Mouse (Mus musculus) MEL (cell line): ENCODE data around the gene Ppp1r1c. TPM values are rescaled to one million over a fixed set of nuclear protein-coding genes. Genes with fewer than 3 reads are reported as not detected.

Source experiments
- DNase-seq: peaks from one replicate; pipeline ENCODE4 v3.0.0; 2011; ENCODE audit warnings: low read depth, low spot score
- H3K27ac ChIP-seq: 2 replicates; pipeline ENCODE4 v1.5.1; 2012; ENCODE audit warnings: low read depth, mild to moderate bottlenecking, control low read depth, low read length, moderate library complexity; ENCODE audit not compliant: control insufficient read depth
- H3K27me3 ChIP-seq, 2 experiments: fragments of 150-350 bp in 1 of 2; sonication (generic) in 1 of 2; 2 replicates each; pipeline ENCODE4 v1.6.1; 2012; ENCODE audit warnings: low read length in 2 of 2, mild to moderate bottlenecking in 2 of 2, improper control_type of control experiment in 1 of 2, moderate library complexity in 1 of 2; ENCODE audit not compliant: insufficient read depth in 2 of 2, control insufficient read depth in 1 of 2
- H3K36me3 ChIP-seq, 2 experiments: 2 replicates each; pipeline ENCODE4 v1.6.1; 2012 to 2014; ENCODE audit warnings: low read length in 2 of 2, improper control_type of control experiment in 1 of 2, inconsistent platforms in 1 of 2, mild to moderate bottlenecking in 1 of 2; ENCODE audit not compliant: insufficient read depth in 2 of 2, control insufficient read depth in 1 of 2
- H3K4me1 ChIP-seq, 2 experiments: fragments of 150-350 bp in 1 of 2; sonication (generic) in 1 of 2; 2 replicates each; pipeline ENCODE4 v1.6.1; 2012; ENCODE audit warnings: low read length in 2 of 2, improper control_type of control experiment in 1 of 2, mild to moderate bottlenecking in 1 of 2; ENCODE audit not compliant: insufficient read depth in 2 of 2, control insufficient read depth in 1 of 2
- H3K4me3 ChIP-seq, 2 experiments: fragments of 150-350 bp in 1 of 2; sonication (generic) in 1 of 2; 2 replicates each; pipeline ENCODE4 v1.5.1; 2012; ENCODE audit warnings: low read depth in 2 of 2, low read length in 2 of 2, mild to moderate bottlenecking in 2 of 2, moderate library complexity in 2 of 2, control low read depth in 1 of 2, improper control_type of control experiment in 1 of 2; ENCODE audit not compliant: control insufficient read depth in 1 of 2, insufficient read depth in 1 of 2
- H3K79me2 ChIP-seq: 2 replicates; pipeline ENCODE4 v1.6.1; 2012; ENCODE audit warnings: mild to moderate bottlenecking, low read length, moderate library complexity; ENCODE audit not compliant: control insufficient read depth, poor library complexity, insufficient read depth
- H3K9ac ChIP-seq: 2 replicates; pipeline ENCODE4 v1.6.1; 2012; ENCODE audit warnings: low read depth, mild to moderate bottlenecking, control low read depth, low read length, moderate library complexity; ENCODE audit not compliant: control insufficient read depth, poor library complexity, severe bottlenecking
- H3K9me3 ChIP-seq: fragments of 150-350 bp; sonication (generic); replicated peaks from 2 replicates; pipeline ENCODE4 v1.6.1; 2012; ENCODE audit warnings: mild to moderate bottlenecking, low read length, improper control_type of control experiment, moderate library complexity; ENCODE audit not compliant: insufficient read depth
- BHLHE40 ChIP-seq: IDR thresholded peaks from 2 replicates; pipeline ENCODE4 v1.6.1; 2012; ENCODE audit warnings: low read depth, mild to moderate bottlenecking, inconsistent platforms, low read length, improper control_type of control experiment, borderline replicate concordance
- CHD1 ChIP-seq: IDR thresholded peaks from 2 replicates; pipeline ENCODE4 v1.6.1; 2012; ENCODE audit warnings: low read depth, mild to moderate bottlenecking, inconsistent platforms, low read length, improper control_type of control experiment
- CTCF ChIP-seq, 3 experiments: IDR thresholded peaks in 2 of 3; conservative IDR thresholded peaks in 1 of 3; 2 replicates each; pipeline ENCODE4 v1.5.1; 2011 to 2012; ENCODE audit warnings: low read length in 3 of 3, low read depth in 2 of 3, mild to moderate bottlenecking in 2 of 3, improper control_type of control experiment in 1 of 3, inconsistent platforms in 1 of 3, mixed read lengths in 1 of 3, moderate library complexity in 1 of 3; ENCODE audit not compliant: control insufficient read depth in 1 of 3, insufficient read depth in 1 of 3, poor library complexity in 1 of 3, severe bottlenecking in 1 of 3
- ELF1 ChIP-seq: IDR thresholded peaks from 2 replicates; pipeline ENCODE4 v1.6.1; 2014; ENCODE audit warnings: low read depth, mild to moderate bottlenecking, inconsistent platforms, low read length, improper control_type of control experiment, moderate library complexity
- EP300 ChIP-seq, 2 experiments: IDR thresholded peaks; 2 replicates each; pipeline ENCODE4 v1.6.1; 2011; ENCODE audit warnings: improper control_type of control experiment in 2 of 2, low read length in 2 of 2, low read depth in 1 of 2, mild to moderate bottlenecking in 1 of 2
- ETS1 ChIP-seq: IDR thresholded peaks from 2 replicates; pipeline ENCODE4 v1.6.1; 2012; ENCODE audit warnings: low read depth, mild to moderate bottlenecking, inconsistent platforms, low read length, improper control_type of control experiment, moderate library complexity
- GABPA ChIP-seq: IDR thresholded peaks from 2 replicates; pipeline ENCODE4 v1.6.1; 2012; ENCODE audit warnings: low read depth, mild to moderate bottlenecking, inconsistent platforms, low read length, improper control_type of control experiment, moderate library complexity
- GATA1 ChIP-seq: IDR thresholded peaks from 2 replicates; pipeline ENCODE4 v1.6.1; 2011; ENCODE audit warnings: low read depth, low read length, improper control_type of control experiment
- HCFC1 ChIP-seq: IDR thresholded peaks from 2 replicates; pipeline ENCODE4 v1.6.1; 2012; ENCODE audit warnings: low read depth, mild to moderate bottlenecking, inconsistent platforms, low read length, improper control_type of control experiment, moderate library complexity
- KAT2A ChIP-seq: conservative IDR thresholded peaks from 2 replicates; pipeline ENCODE4 v1.6.1; 2012; ENCODE audit warnings: low read depth, low read length, improper control_type of control experiment, inconsistent platforms
- MAFK ChIP-seq: IDR thresholded peaks from 2 replicates; pipeline ENCODE4 v1.6.1; 2011; ENCODE audit warnings: low read depth, mild to moderate bottlenecking, low read length, improper control_type of control experiment, borderline replicate concordance
- MEF2A ChIP-seq: IDR thresholded peaks from 2 replicates; pipeline ENCODE4 v1.6.1; 2014; ENCODE audit warnings: low read depth, mild to moderate bottlenecking, inconsistent platforms, low read length, improper control_type of control experiment; ENCODE audit not compliant: poor library complexity, insufficient replicate concordance, severe bottlenecking; ENCODE audit errors: extremely low read depth
- MXI1 ChIP-seq: IDR thresholded peaks from 2 replicates; pipeline ENCODE4 v1.6.1; 2011; ENCODE audit warnings: mild to moderate bottlenecking, low read depth, low read length, improper control_type of control experiment
- NELFE ChIP-seq: IDR thresholded peaks from 2 replicates; pipeline ENCODE4 v1.6.1; 2011; ENCODE audit warnings: low read depth, low read length, improper control_type of control experiment
- NRF1 ChIP-seq: IDR thresholded peaks from 2 replicates; pipeline ENCODE4 v1.6.1; 2014; ENCODE audit warnings: low read depth, mild to moderate bottlenecking, inconsistent platforms, low read length, improper control_type of control experiment, moderate library complexity; ENCODE audit not compliant: poor library complexity, insufficient read depth, severe bottlenecking
- POLR2A ChIP-seq, 2 experiments: IDR thresholded peaks; 2 replicates each; pipeline ENCODE4 v1.6.1; 2011 to 2012; ENCODE audit warnings: low read length in 2 of 2, mild to moderate bottlenecking in 2 of 2, control low read depth in 1 of 2, improper control_type of control experiment in 1 of 2, low read depth in 1 of 2, moderate library complexity in 1 of 2; ENCODE audit not compliant: control insufficient read depth in 1 of 2, insufficient read depth in 1 of 2, poor library complexity in 1 of 2
- POLR2AphosphoS2 ChIP-seq: IDR thresholded peaks from 2 replicates; pipeline ENCODE4 v1.6.1; 2011; ENCODE audit warnings: low read length, improper control_type of control experiment
- RAD21 ChIP-seq: IDR thresholded peaks from 2 replicates; pipeline ENCODE4 v1.6.1; 2011; ENCODE audit warnings: mild to moderate bottlenecking, low read depth, low read length, improper control_type of control experiment
- RCOR1 ChIP-seq: IDR thresholded peaks from 2 replicates; pipeline ENCODE4 v1.6.1; 2012; ENCODE audit warnings: low read depth, mild to moderate bottlenecking, inconsistent platforms, low read length, improper control_type of control experiment
- SIN3A ChIP-seq: IDR thresholded peaks from 2 replicates; pipeline ENCODE4 v1.6.1; 2012; ENCODE audit warnings: low read length, improper control_type of control experiment, inconsistent platforms
- USF2 ChIP-seq, 2 experiments: IDR thresholded peaks; 2 replicates each; pipeline ENCODE4 v1.6.1; 2011 to 2012; ENCODE audit warnings: improper control_type of control experiment in 2 of 2, low read length in 2 of 2, borderline replicate concordance in 1 of 2, inconsistent platforms in 1 of 2, low read depth in 1 of 2, mild to moderate bottlenecking in 1 of 2; ENCODE audit not compliant: insufficient read depth in 1 of 2
- ZC3H11A ChIP-seq: IDR thresholded peaks from 2 replicates; pipeline ENCODE4 v1.6.1; 2012; ENCODE audit warnings: low read depth, mild to moderate bottlenecking, inconsistent platforms, low read length, improper control_type of control experiment
- ZKSCAN1 ChIP-seq: IDR thresholded peaks from 2 replicates; pipeline ENCODE4 v1.6.1; 2012; ENCODE audit warnings: low read depth, mild to moderate bottlenecking, inconsistent platforms, low read length, improper control_type of control experiment, moderate library complexity
- ZMIZ1 ChIP-seq: IDR thresholded peaks from 2 replicates; pipeline ENCODE4 v1.6.1; 2012; ENCODE audit warnings: low read depth, mild to moderate bottlenecking, inconsistent platforms, low read length, improper control_type of control experiment, moderate library complexity
- ZNF384 ChIP-seq: IDR thresholded peaks from 2 replicates; pipeline ENCODE4 v1.6.1; 2012; ENCODE audit warnings: low read depth, mild to moderate bottlenecking, inconsistent platforms, low read length, improper control_type of control experiment
- polyA plus RNA-seq, 2 experiments: library from polyadenylated mRNA; stranded (reverse) in 1 of 2; unstranded in 1 of 2; fragments of >175 nt in 1 of 2; fragments of >200 nt in 1 of 2; gene quantifications; 2 replicates each; pipeline versions ENCODE4 v1.2.1 to v1.2.4; 2012; ENCODE audit warnings: low replicate concordance in 2 of 2, low read depth in 1 of 2; ENCODE audit not compliant: insufficient read length in 2 of 2, insufficient read depth in 1 of 2, missing spikeins in 1 of 2
- total RNA-seq: library from RNA; depleted of rRNA; stranded (reverse); fragments of 300-350 nt; gene quantifications from 2 replicates; pipeline ENCODE4 v1.2.3, GENCODE M21; 2012

Gene Ppp1r1c
- total and polyA plus RNA-seq, 3 experiments: not detected

GRCm38 (mm10) chr2:79714745-79715144 is 7.2 kb downstream of the Ppp1r1c start:
- Histone ChIP-seq H3K4me1 (peaks cover 9 to 11% of the 10 kb centered on the region in 2 experiments), H3K4me3 (no peak overlapping the region), H3K9ac (no peak overlapping the region), H3K27ac (no peak overlapping the region), H3K9me3 (no peaks in the 10 kb centered on the region), H3K79me2 (no peaks in the 10 kb centered on the region), H3K36me3 (peaks cover 0 to 24% of the 10 kb centered on the region in 2 experiments; a peak in 2 of 4 replicates), H3K27me3 (no peaks in the 10 kb centered on the region)
- DNase-seq: no peak
- TF ChIP-seq POLR2AphosphoS2: no peak
- TF ChIP-seq USF2 (IDR thresholded peaks at IDR 0.05; ENCODE audit: borderline replicate concordance in 1 of 2, insufficient read depth in 1 of 2, low read depth in 1 of 2, low read length in 2 of 2): no peak
- no peak for TF ChIP-seq GATA1
- TF ChIP-seq GABPA: no peak
- no peak for TF ChIP-seq MEF2A
- TF ChIP-seq ZKSCAN1: no peak
- TF ChIP-seq NELFE: no peak
- no peak for TF ChIP-seq MAFK
- TF ChIP-seq NRF1: no peak
- no peak for TF ChIP-seq BHLHE40
- TF ChIP-seq ELF1: no peak
- TF ChIP-seq RAD21: no peak
- no peak for TF ChIP-seq CHD1
- no peak for TF ChIP-seq KAT2A
- no peak for TF ChIP-seq SIN3A
- TF ChIP-seq ZNF384: no peak
- TF ChIP-seq EP300 (IDR thresholded peaks at IDR 0.05; ENCODE audit: low read depth in 1 of 2, low read length in 2 of 2): no peak

- no peak for DNase-seq
- no peak overlapping the region for H3K4me3 ChIP-seq
Measured at GRCm38 (mm10) chr2:79715925-79716324, 8.3 kb downstream of the Ppp1r1c start.

More at GRCm38 (mm10) chr2:79715925-79716324, 8.3 kb downstream of the Ppp1r1c start:
- peaks cover 9 to 11% of the 10 kb centered on the region in 2 experiments for H3K4me1 ChIP-seq
- peaks cover 0 to 24% of the 10 kb centered on the region in 2 experiments; a peak in 2 of 4 replicates for H3K36me3 ChIP-seq
- TF ChIP-seq ZNF384 (no peak), POLR2A (IDR thresholded peaks at IDR 0.05; ENCODE audit: control insufficient read depth in 1 of 2, insufficient read depth in 1 of 2, low read depth in 1 of 2, low read length in 2 of 2, poor library complexity in 1 of 2) (no peak), BHLHE40 (no peak), MXI1 (no peak), ZC3H11A (no peak), POLR2AphosphoS2 (no peak), NELFE (no peak), ELF1 (no peak), HCFC1 (no peak), ETS1 (no peak), ZMIZ1 (no peak), GABPA (no peak), RCOR1 (no peak), CTCF (IDR thresholded peaks at IDR 0.05 in 2 of 3, conservative IDR thresholded peaks at IDR 0.05 in 1 of 3; ENCODE audit: control insufficient read depth in 1 of 3, insufficient read depth in 1 of 3, low read depth in 2 of 3, low read length in 3 of 3, poor library complexity in 1 of 3, severe bottlenecking in 1 of 3) (no peak)
- H3K9ac ChIP-seq: no peak overlapping the region
- no peaks in the 10 kb centered on the region for H3K79me2 ChIP-seq
- H3K27me3 ChIP-seq: no peaks in the 10 kb centered on the region
- no peak overlapping the region for H3K27ac ChIP-seq
- H3K9me3 ChIP-seq: no peaks in the 10 kb centered on the region
